Mouse (Mus musculus) lung, embryonic 14.5 days (tissue): Measurements from ENCODE around the gene Kcnk5. TPM values are rescaled to one million over a fixed set of nuclear protein-coding genes. Genes with fewer than 3 reads are reported as not detected.

Experiments used
- ATAC-seq: fragments of 200-750 bp; cut with Nextera tagmentation; 2 replicates; pipeline ENCODE4 v1.8.0; 2017; ENCODE audit warnings: mild to moderate bottlenecking, moderate TSS enrichment, moderate library complexity; ENCODE audit not compliant: insufficient read depth
- DNase-seq: peaks from one replicate; pipeline ENCODE4 v3.0.0-alpha.2; 2015
- H3K27ac ChIP-seq: fragments of 300-500 bp; sonication (generic); 2 replicates; pipeline ENCODE4 v1.5.1; 2014; ENCODE audit warnings: low read depth, mild to moderate bottlenecking, moderate library complexity
- H3K27me3 ChIP-seq: fragments of 300-500 bp; sonication (generic); 2 replicates; pipeline ENCODE4 v1.6.1; 2014; ENCODE audit warnings: low read length, control low read depth; ENCODE audit not compliant: insufficient read depth
- H3K36me3 ChIP-seq: fragments of 300-500 bp; sonication (generic); 2 replicates; pipeline ENCODE4 v1.6.1; 2014; ENCODE audit warnings: control low read depth; ENCODE audit not compliant: insufficient read depth
- H3K4me1 ChIP-seq: fragments of 300-500 bp; sonication (generic); 2 replicates; pipeline ENCODE4 v1.6.1; 2014; ENCODE audit warnings: antibody characterized with exemption, control low read depth; ENCODE audit not compliant: insufficient read depth
- H3K4me2 ChIP-seq: fragments of 300-500 bp; sonication (generic); 2 replicates; pipeline ENCODE4 v1.6.1; 2014; ENCODE audit warnings: mild to moderate bottlenecking
- H3K4me3 ChIP-seq: fragments of 300-500 bp; sonication (generic); 2 replicates; pipeline ENCODE4 v1.5.1; 2014; ENCODE audit warnings: low read depth, low read length
- H3K9ac ChIP-seq: fragments of 300-500 bp; sonication (generic); 2 replicates; pipeline ENCODE4 v1.6.1; 2014
- H3K9me3 ChIP-seq: fragments of 300-500 bp; sonication (generic); 2 replicates; pipeline ENCODE4 v1.6.1; 2016; ENCODE audit warnings: low read depth, low read length, control low read depth
- CTCF ChIP-seq: IDR thresholded peaks from 2 replicates; pipeline ENCODE4 v1.5.1; 2016; ENCODE audit warnings: antibody characterized with exemption, low read depth
- WGBS: fragments of 180-500 bp; shearing (Covaris S2); extraction: QIAGEN DNeasy Blood & Tissue Kit; methylation state at CpG from one replicate; pipeline ENCODE4 v1.1.7; 2014; 5-methylcytosine and 5-hydroxymethylcytosine counted together
- polyA plus RNA-seq: library from polyadenylated mRNA; unstranded; fragments of >200 nt; fragmentation: Nextera tagmentation; extraction: Ambion mirVana; gene quantifications from 2 replicates; pipeline ENCODE4 v1.2.1, GENCODE M21; 2014

Kcnk5 gene
- polyA plus RNA-seq, 1 experiment from 2014 or later = 10.7 TPM

DNA sequence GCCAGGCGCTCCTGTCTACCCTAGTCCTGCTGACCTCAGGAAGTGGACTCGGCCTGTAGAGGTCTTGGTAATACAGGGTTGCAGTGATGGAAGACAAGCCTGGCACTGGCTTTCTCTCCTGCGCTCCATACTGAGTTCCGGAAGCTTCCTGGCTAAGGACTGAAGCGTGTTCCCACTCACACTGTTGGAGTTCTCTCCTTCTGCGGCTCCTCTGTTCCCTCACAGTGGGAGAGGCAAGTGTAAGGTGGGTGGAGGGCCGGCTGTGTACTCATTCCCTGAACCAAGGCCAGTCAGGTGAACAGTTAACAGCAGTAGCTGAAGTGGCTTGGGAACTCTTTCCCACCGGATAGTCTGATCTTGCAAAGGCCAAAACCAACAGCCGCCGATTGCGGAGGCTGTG lies 61.6 kb downstream of the Kcnk5 start:
- H3K4me1 ChIP-seq = 0 out of 2 replicates have a peak, but pooled peaks cover 3% of the 10 kb centered on the region
- no peak for TF ChIP-seq CTCF
- no peak overlapping the region for H3K4me3 ChIP-seq
- H3K27ac ChIP-seq = no peak overlapping the region
- ATAC-seq (no peak), DNase-seq (no peak)
- no peaks in the 10 kb centered on the region for H3K27me3 ChIP-seq
- no peaks in the 10 kb centered on the region for H3K36me3 ChIP-seq
- H3K9ac ChIP-seq = no peak overlapping the region
- WGBS = 91% methylated on average over 11 of the region's 11 CpGs
- H3K9me3 ChIP-seq = no peaks in the 10 kb centered on the region
- H3K4me2 ChIP-seq = no peak overlapping the region

DNA sequence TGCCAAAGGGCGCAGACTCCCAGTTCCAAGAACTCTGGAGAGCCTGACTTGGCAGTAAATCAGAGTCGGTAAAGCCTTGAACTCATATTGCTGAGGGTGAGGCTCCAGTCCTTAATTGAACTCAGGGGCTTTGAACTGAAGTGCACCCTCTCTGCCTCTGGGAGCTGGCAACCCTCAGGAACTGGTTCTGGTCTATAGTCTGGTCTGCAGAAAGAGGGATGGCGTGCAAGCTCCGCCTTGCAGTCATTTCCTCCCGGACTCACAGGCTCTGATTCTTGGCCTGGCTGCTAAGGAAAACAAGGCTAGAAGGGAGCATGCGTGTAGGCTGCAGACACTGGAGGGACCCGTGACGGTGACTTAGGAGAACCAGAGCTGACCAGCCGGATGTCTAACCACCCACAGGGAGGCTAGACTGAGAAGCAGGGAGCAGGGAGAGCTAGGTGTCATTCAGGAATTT lies 65.4 kb downstream of the Kcnk5 start:
- no peaks in the 10 kb centered on the region for H3K9me3 ChIP-seq
- no peak overlapping the region for H3K4me3 ChIP-seq
- H3K27me3 ChIP-seq = no peaks in the 10 kb centered on the region
- H3K4me1 ChIP-seq = 0 out of 2 replicates have a peak, but pooled peaks cover 3% of the 10 kb centered on the region
- no peak for TF ChIP-seq CTCF
- DNase-seq (peak; percentile 67), ATAC-seq (peak; percentile 57; the same call in 1 of the 2 replicates)
- H3K36me3 ChIP-seq = no peaks in the 10 kb centered on the region
- 33% methylated on average over 9 of the region's 9 CpGs for WGBS
- no peak overlapping the region for H3K9ac ChIP-seq
- no peak overlapping the region for H3K4me2 ChIP-seq
- H3K27ac ChIP-seq = no peak overlapping the region

DNA sequence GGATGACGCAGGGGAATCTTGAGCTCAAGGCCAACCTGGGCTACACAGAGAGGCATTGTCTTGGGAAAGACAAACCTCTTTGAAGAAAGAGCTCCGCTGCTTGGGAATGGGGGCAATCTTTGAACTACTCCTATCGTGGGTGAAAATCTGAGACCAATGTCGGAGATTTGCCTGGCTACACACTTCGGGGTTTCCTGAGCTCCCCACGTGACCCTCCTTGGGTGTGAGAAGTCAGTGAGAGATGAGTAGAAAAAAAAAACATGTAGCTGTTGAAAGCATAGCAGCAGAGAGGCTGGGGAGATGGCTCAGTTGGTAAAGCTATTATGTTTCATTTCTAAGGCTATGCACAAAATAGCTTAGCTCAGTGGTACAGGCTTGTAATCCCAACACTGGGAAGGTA lies 66.7 kb downstream of the Kcnk5 start:
- no peaks in the 10 kb centered on the region for H3K27me3 ChIP-seq
- DNase-seq (no peak), ATAC-seq (no peak)
- H3K27ac ChIP-seq = no peak overlapping the region
- no peak overlapping the region for H3K4me2 ChIP-seq
- H3K4me3 ChIP-seq = no peak overlapping the region
- 0 out of 2 replicates have a peak, but pooled peaks cover 3% of the 10 kb centered on the region for H3K4me1 ChIP-seq
- no peaks in the 10 kb centered on the region for H3K9me3 ChIP-seq
- TF ChIP-seq CTCF = no peak
- H3K9ac ChIP-seq = no peak overlapping the region
- WGBS = 80% methylated on average over 6 of the region's 6 CpGs
- H3K36me3 ChIP-seq = no peaks in the 10 kb centered on the region

DNA sequence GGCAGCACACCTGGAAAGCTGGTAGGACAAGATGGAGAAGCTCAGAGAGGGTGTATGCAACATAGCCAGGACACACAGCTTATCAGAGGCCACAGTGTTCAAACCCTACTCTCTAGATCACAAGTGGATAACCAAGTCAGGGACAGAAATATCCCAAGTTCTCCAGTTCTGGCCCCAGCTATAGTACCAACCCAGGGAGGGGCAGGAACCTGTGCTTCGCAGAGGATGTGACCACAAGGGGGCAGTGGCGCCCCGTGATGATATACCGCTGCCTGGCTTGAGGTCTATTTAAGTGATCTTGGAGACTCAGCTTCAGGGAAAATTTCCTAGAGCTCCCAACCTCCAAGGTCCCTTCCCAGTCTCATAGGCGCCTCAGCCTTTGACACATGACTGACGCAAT lies 67.6 kb downstream of the Kcnk5 start:
- no peaks in the 10 kb centered on the region for H3K9me3 ChIP-seq
- 0 out of 2 replicates have a peak, but pooled peaks cover 3% of the 10 kb centered on the region for H3K4me1 ChIP-seq
- H3K9ac ChIP-seq = no peak overlapping the region
- 5% methylated on average over 6 of the region's 6 CpGs for WGBS
- TF ChIP-seq CTCF = peak; percentile 96
- H3K36me3 ChIP-seq = no peaks in the 10 kb centered on the region
- peak; percentile 96 for DNase-seq
- no peaks in the 10 kb centered on the region for H3K27me3 ChIP-seq
- no peak overlapping the region for H3K27ac ChIP-seq
- H3K4me2 ChIP-seq = no peak overlapping the region
- H3K4me3 ChIP-seq = no peak overlapping the region
- ATAC-seq = peak; percentile 55; the same call in 1 of the 2 replicates

DNA sequence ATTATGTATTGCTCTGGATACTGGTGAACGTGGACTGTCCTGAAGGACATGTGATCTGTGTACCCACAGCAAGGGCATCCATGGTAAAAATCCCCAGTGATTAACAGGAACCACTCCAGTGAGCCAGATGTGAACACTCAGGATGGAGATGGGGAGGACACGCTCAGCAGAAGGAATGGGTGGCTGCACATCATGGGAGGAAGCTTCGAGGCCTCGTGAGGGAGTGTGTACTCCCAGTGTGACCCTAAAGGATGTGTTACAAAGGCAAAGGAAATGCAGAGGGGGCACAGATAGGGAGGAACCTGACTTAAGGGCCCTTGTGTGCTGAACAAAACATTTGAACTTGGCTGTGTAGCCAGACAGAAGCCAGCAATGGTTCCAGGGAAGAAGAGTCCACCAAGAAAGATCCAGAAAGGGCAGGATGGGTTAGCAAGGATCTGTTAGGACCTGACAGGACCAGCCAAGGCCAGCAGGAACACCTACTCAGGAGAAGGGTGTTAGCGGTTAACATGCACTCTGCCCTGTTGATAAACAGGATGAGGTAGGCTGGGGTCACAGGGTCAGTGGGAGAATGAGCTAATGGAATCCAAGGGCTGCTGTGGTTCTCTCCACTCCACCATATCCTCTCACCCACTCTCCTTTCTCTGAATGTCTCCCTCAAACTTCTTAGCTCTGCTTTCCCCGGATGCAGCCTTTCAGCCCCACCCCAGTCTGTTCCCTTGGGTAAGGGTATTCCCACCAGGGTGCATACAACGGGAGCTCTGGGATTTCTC lies 68.2 kb downstream of the Kcnk5 start:
- TF ChIP-seq CTCF = no peak
- ATAC-seq (no peak), DNase-seq (no peak)
- 46% methylated on average over 7 of the region's 7 CpGs for WGBS
- Histone ChIP-seq H3K36me3 (no peaks in the 10 kb centered on the region), H3K9me3 (no peaks in the 10 kb centered on the region), H3K27ac (no peak overlapping the region), H3K27me3 (no peaks in the 10 kb centered on the region), H3K9ac (no peak overlapping the region), H3K4me1 (0 out of 2 replicates have a peak, but pooled peaks cover 3% of the 10 kb centered on the region), H3K4me3 (no peak overlapping the region), H3K4me2 (no peak overlapping the region)

DNA sequence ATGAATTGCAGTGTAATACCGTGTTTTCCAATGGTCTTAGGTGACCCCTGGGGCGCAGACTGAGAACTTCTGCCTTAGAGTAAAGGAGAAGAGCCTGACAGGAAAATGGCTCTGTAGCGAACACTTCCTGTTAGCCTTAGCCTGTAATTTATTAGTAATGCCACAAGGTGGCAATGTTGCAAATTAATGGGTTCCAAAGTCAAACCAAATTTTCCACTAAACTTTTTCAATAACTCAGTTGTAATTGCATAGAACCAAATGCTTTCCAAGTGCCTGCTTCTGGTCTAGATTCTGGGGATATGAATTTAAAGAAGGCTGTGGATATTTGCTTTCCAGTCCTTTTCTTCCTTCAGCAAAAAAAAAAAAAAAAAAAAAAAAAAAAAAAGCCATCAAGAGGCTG lies 69.4 kb downstream of the Kcnk5 start:
- peak; percentile 38 for TF ChIP-seq CTCF
- Histone ChIP-seq H3K27me3 (no peaks in the 10 kb centered on the region), H3K4me3 (no peak overlapping the region), H3K4me1 (0 out of 2 replicates have a peak, but pooled peaks cover 3% of the 10 kb centered on the region), H3K9me3 (no peaks in the 10 kb centered on the region), H3K9ac (no peak overlapping the region), H3K4me2 (no peak overlapping the region), H3K27ac (no peak overlapping the region), H3K36me3 (no peaks in the 10 kb centered on the region)
- WGBS = 76% methylated on average over 3 of the region's 3 CpGs
- ATAC-seq = no peak
- peak; percentile 26 for DNase-seq

DNA sequence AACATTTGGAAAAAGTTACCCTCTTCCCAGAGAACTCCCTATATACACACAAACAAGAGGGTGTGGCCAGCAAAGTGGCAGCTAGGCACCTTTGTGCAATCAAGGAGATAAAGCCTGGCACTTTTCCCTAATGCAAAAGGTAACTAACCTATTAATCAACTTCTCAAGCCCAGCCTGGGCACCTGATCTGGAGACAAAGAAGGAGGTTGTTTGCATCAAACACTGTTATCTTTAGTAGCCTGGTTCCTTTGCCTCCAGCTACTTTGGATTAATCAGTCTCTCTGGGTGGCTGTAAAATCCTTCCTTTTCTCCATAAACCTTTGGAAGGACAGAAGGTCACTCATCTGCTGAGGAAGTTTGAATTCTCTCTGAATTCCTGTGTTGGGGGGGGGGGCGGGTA lies 70.7 kb downstream of the Kcnk5 start:
- ATAC-seq (no peak), DNase-seq (no peak)
- no peaks in the 10 kb centered on the region for H3K36me3 ChIP-seq
- no peak overlapping the region for H3K9ac ChIP-seq
- H3K9me3 ChIP-seq = no peaks in the 10 kb centered on the region
- H3K27me3 ChIP-seq = no peaks in the 10 kb centered on the region
- H3K27ac ChIP-seq = no peak overlapping the region
- WGBS = 63% methylated on average over 1 of the region's 1 CpGs
- no peak overlapping the region for H3K4me3 ChIP-seq
- H3K4me2 ChIP-seq = no peak overlapping the region
- H3K4me1 ChIP-seq = no peaks in the 10 kb centered on the region
- TF ChIP-seq CTCF = no peak
